Mouse (Mus musculus) heart, postnatal 0 days (tissue): Measurements from ENCODE around the gene Ercc5.

Experiments
- CTCF ChIP-seq: IDR thresholded peaks from 2 replicates; pipeline ENCODE4 v1.5.1; 2016; ENCODE audit warnings: antibody characterized with exemption, control low read depth, low read depth
- EP300 ChIP-seq: IDR thresholded peaks from 2 replicates; pipeline ENCODE4 v1.6.1; 2016; ENCODE audit warnings: antibody characterized with exemption, low read depth

DNA sequence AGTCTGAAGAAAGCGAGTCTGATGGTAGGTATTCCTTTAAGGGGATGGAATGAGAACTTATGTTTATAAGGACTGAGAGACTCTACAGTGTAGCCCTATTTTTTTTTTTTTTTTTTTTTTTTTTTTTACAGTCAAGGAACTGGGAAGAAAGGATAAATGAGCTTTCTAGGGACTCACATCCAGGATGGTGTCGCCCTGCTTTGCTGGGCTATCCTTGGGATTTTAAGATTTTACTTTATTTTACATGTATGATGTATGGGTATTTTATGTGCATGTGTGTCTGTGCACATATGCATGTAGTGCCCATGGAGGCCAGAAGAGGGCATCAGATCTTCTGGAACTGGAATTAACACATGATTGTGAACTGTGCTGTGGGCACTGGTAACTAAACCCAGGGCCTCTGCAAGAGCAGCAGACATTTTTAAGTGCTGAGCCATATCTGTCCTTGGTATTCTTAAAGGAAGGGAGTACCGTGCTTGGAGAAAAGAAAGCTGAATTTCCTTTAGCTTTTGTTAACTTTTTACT lies 20.4 kb downstream of the Ercc5 start:
- TF ChIP-seq EP300, result no peak
- TF ChIP-seq CTCF, result no peak
